Mouse (Mus musculus) spleen, adult 2 months (tissue): ENCODE data around the gene Sdr42e1.

Experiments
- CTCF ChIP-seq: fragments of 200-500 bp; IDR thresholded peaks from 2 replicates; pipeline ENCODE4 v1.5.1; 2011; ENCODE audit warnings: mild to moderate bottlenecking, inconsistent platforms; ENCODE audit not compliant: insufficient read depth, insufficient read length, insufficient replicate concordance; ENCODE audit errors: extremely low read depth
- POLR2A ChIP-seq: fragments of 200-500 bp; IDR thresholded peaks from 2 replicates; pipeline ENCODE4 v1.6.1; 2011; ENCODE audit warnings: low read depth, low read length, inconsistent platforms

GRCm38 (mm10) chr8:117652318-117652717 lies 21.2 kb downstream of the Sdr42e1 start:
- TF ChIP-seq CTCF: no peak
- no peak for TF ChIP-seq POLR2A
